Mouse (Mus musculus) cortical plate, adult 2 months (tissue): ENCODE measurements around the gene Atp2b2. TPM values are rescaled to one million over a fixed set of nuclear protein-coding genes. Genes with fewer than 3 reads are reported as not detected.

Experiments
- H3K27ac ChIP-seq: fragments of 200-500 bp; 2 replicates; pipeline ENCODE4 v1.5.1; 2012; ENCODE audit warnings: low read length, control low read depth, inconsistent platforms; ENCODE audit not compliant: insufficient read depth
- H3K4me1 ChIP-seq: fragments of 200-500 bp; 2 replicates; pipeline ENCODE4 v1.6.1; 2011; ENCODE audit warnings: low read length; ENCODE audit not compliant: control insufficient read depth, insufficient read depth
- H3K4me3 ChIP-seq: fragments of 200-500 bp; 2 replicates; pipeline ENCODE4 v1.5.1; 2011; ENCODE audit warnings: mild to moderate bottlenecking, low read length, control low read depth; ENCODE audit not compliant: insufficient read depth
- CTCF ChIP-seq: fragments of 200-500 bp; IDR thresholded peaks from 2 replicates; pipeline ENCODE4 v1.5.1; 2011; ENCODE audit warnings: mild to moderate bottlenecking, control low read depth, low read length; ENCODE audit not compliant: insufficient read depth; ENCODE audit errors: extremely low read depth
- POLR2A ChIP-seq: fragments of 200-500 bp; IDR thresholded peaks from 2 replicates; pipeline ENCODE4 v1.6.1; 2011; ENCODE audit warnings: mild to moderate bottlenecking, low read length, control low read depth; ENCODE audit not compliant: insufficient read depth; ENCODE audit errors: extremely low read depth
- polyA plus RNA-seq: library from polyadenylated mRNA; depleted of rRNA; stranded (reverse); fragments of >200 nt; gene quantifications from 2 replicates; pipeline ENCODE4 v1.2.3, GENCODE M21; 2012

Atp2b2 gene
- polyA plus RNA-seq, 1 experiment = 238 TPM

DNA sequence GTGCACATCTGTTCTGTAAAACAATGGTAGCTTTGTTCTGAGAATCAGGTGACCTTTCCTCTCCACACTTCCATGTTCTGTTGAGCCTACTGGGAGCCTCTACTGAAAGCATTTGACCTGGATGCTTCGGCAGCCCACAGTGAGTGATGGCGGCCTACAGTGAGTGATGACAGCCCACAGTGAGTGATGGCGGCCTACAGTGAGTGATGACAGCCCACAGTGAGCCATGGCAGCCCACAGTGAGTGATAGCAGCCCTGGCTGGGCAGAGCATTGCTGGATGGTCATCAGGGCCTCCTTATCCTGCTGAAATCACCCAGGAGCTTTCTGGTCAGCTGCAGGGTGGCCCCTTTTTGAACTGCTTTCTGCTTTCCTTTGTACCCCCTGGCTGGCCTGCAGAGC is 205.9 kb downstream of the Atp2b2 start:
- H3K4me3 ChIP-seq = no peak overlapping the region
- H3K27ac ChIP-seq = no peak overlapping the region
- TF ChIP-seq POLR2A (no peak), CTCF (no peak)
- H3K4me1 ChIP-seq = peaks cover 6% of the 10 kb centered on the region; the same call in 1 of the 2 replicates

DNA sequence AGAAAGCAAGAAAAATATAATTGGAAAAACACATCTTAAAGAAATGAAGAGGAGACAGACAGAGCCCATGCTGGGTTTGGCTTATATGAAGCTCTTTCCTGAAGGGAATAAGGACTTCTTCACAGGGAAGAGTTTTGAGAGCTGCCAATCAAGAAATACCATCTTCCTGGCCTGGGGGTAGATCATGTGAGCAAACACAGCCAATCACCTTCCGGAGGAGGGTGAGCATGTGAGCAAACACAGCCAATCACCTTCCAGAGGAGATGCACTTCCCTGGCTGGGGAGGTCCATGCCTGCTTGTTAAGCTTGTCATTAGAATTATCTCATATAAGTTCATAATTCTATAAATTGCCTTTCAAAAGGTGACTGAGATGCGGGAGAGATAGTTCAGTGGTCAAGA is 211.9 kb downstream of the Atp2b2 start:
- peaks cover 10% of the 10 kb centered on the region for H3K4me1 ChIP-seq

DNA sequence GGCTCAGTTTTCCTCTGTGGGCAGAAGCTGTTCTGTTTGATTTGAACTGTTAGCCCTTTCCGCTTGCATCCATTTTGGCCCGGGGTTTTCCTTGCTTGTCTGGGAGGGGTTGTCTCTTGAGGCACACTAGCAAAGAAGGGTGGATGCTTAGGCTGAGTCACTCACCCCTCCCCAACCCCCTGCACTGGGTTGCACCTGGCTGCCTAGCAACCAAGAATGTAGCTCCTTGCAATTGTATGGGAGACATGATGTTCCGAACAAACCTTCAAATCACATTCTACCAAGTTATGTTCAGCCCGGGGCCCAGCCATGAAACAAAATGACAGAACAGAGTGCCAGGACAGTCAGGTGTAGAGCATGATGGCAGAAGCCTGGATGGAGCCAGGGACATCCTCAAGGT is 215.1 kb downstream of the Atp2b2 start:
- peaks cover 17% of the 10 kb centered on the region for H3K4me1 ChIP-seq
- no peak overlapping the region for H3K27ac ChIP-seq
- no peak overlapping the region for H3K4me3 ChIP-seq
- TF ChIP-seq CTCF = no peak
- no peak for TF ChIP-seq POLR2A

More for the DNA sequence above, 211.9 kb downstream of the Atp2b2 start:
- TF ChIP-seq CTCF = no peak
- Histone ChIP-seq H3K27ac (no peak overlapping the region), H3K4me3 (no peak overlapping the region)

DNA sequence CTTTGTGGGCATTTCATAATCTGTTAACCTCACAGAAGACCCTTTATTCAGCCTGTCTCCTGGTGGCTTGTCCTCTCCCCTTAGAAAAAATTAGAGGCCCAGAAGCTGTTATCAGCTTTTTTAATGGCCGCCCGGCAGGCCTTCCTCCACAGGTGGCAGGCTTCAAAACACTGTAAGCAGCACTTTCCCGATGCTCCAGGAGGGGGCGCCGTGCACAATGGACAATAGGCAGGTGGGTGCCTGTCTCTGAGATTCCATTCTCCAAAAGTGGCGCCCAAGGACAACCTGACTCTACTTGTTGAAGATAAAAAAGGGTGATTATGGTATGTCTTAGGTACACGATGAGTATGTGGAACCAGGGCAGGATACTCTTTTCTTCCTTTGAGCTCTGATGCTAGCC is 220.0 kb downstream of the Atp2b2 start:
- Histone ChIP-seq H3K27ac (peak overlapping the region; percentile 6; the same call in 1 of the 2 replicates), H3K4me3 (no peak overlapping the region), H3K4me1 (peaks cover 10% of the 10 kb centered on the region)
- TF ChIP-seq POLR2A (no peak), CTCF (peak; percentile 56)

DNA sequence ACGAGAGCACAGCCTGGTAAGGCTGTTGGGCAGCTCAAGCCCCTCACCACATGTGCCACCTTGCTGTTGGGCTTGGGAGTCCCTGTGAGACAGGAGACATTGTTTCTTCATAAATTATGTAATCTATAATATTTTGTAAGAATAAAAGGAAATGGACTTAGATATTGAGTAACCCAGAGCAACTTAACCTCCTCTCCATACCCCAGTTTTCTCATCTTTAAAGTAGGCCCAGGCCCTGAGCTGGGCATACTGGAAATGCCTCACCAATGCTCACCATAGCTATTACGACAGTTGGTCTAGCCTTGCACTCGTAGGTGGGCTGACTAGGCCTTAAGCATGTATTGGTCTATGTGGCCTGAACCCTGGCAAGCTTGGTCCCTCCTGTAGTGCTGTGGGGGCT is 225.7 kb downstream of the Atp2b2 start:
- peaks cover 1% of the 10 kb centered on the region; the same call in 1 of the 2 replicates for H3K4me1 ChIP-seq
- no peak overlapping the region for H3K27ac ChIP-seq
- no peak for TF ChIP-seq CTCF
- no peak for TF ChIP-seq POLR2A
- H3K4me3 ChIP-seq = no peak overlapping the region

DNA sequence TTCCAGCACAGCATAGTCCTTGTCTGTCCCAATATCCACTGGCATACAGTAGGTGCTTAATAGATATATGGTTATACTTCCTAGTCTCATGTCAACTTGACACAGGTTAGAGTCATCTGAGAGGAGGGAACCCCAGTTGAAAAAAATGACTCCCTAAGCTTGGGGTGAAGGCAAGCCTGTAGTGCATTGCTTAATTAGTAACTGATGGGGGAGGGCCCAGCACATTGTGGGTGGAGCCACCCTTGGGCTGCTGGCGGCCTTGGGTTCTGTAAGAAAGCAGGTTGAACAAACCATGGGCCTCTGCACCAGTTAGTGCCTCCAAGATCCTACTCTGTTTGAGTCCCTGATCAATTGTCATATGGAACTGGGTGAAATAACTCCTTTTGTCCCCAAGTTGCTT is 231.0 kb downstream of the Atp2b2 start:
- Histone ChIP-seq H3K4me1 (no peaks in the 10 kb centered on the region), H3K27ac (no peak overlapping the region), H3K4me3 (no peak overlapping the region)
- TF ChIP-seq CTCF (no peak), POLR2A (no peak)

DNA sequence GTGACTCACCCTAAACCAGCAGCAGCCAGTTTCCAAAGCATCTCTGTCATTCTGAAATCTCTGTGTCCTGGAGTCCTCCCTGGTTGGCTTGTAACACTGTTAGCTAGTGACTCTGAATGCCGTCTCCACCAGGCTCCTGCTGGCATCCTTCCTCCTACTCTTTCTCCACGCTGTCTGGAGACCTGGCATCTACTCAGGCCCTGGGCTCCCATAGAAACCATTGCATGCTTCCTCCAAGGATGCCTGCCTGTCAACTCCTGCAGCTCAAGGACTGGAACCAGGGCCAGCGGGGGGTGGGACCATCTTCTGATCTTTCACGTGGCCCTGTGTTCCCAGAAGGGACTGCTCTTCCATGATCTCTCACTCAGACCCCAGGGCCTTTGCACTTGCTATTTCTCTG is 231.7 kb downstream of the Atp2b2 start:
- Histone ChIP-seq H3K4me1 (no peaks in the 10 kb centered on the region), H3K4me3 (no peak overlapping the region), H3K27ac (no peak overlapping the region)
- TF ChIP-seq POLR2A (no peak), CTCF (no peak)

DNA sequence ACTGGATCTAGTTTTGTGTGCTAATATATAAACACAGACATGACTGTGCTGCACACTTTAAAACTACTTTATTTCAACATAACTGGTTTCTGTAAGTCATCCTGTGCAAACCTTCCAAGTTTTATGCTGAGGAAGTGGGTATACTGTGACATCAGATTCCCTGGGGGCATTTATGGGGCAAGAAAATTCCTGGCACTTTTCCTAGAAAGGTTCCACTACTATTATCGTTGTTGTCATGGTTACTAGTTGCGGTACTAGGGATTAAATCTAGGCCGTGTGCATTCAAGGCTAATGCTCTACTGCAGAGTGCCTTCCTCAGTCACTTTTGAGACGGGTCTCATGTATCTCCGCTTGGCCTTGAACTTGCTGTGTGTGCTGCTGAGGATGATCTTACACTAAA is 236.2 kb downstream of the Atp2b2 start:
- Histone ChIP-seq H3K4me3 (no peak overlapping the region), H3K27ac (no peak overlapping the region), H3K4me1 (peaks cover 2% of the 10 kb centered on the region)
- TF ChIP-seq POLR2A (no peak), CTCF (no peak)

DNA sequence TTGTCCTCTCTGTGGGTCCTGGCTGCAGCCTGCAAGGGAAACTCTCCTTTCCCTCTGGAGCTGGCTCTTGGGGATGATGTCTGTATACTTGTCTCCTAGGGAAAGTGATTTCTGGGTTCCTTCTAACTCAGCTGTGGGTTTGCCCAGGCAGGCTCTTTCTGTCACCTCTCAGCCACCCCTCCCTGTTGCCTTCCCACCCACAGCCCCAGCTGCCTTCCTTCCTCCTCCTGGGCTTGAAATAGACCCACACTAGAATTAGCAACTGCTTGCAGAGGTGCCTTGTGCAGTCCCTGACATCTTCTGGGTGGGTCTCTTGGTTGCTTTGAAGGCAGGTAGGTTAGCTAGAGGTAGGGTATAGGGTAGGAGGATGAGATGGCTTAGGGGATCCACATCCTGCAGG is 241.2 kb downstream of the Atp2b2 start:
- Histone ChIP-seq H3K4me1 (peaks cover 18% of the 10 kb centered on the region), H3K4me3 (no peak overlapping the region), H3K27ac (peak overlapping the region; percentile 75)
- TF ChIP-seq POLR2A (0 out of 2 replicates have a peak, but pooled peaks have one; percentile 19), CTCF (no peak)

DNA sequence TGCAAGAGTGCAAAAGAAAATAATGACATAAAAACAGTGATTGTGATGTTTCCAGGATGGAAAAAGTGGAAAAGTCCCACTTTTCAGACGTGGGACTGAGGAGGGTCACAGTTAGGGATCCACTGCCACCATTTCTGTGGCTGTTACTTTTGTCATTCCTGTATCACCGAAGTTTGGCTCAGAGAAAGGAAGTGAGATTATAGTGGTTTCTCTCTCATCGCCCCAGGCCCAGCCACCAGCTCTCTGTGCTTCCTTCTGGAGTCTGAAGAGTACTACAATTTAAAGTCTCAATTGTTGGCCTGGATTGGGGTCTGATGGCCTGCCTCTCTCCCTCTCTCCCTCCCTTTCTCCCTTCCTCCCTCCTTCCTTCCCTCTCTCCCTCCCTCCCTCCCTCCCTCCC is 242.5 kb downstream of the Atp2b2 start:
- Histone ChIP-seq H3K4me3 (no peak overlapping the region), H3K4me1 (peaks cover 25% of the 10 kb centered on the region), H3K27ac (no peak overlapping the region)
- TF ChIP-seq POLR2A (no peak), CTCF (no peak)
